Mouse (Mus musculus) ES-CJ7 (cell line): ENCODE measurements around the gene Gimap3.
A peak's percentile ranks its signal among the peaks of the same experiment; 100 is the strongest.

ENCODE experiments used
- DNase-seq: peaks from one replicate; pipeline ENCODE4 v3.0.0; 2011; ENCODE audit warnings: low read depth, low spot score

Gene Gimap3

DNA sequence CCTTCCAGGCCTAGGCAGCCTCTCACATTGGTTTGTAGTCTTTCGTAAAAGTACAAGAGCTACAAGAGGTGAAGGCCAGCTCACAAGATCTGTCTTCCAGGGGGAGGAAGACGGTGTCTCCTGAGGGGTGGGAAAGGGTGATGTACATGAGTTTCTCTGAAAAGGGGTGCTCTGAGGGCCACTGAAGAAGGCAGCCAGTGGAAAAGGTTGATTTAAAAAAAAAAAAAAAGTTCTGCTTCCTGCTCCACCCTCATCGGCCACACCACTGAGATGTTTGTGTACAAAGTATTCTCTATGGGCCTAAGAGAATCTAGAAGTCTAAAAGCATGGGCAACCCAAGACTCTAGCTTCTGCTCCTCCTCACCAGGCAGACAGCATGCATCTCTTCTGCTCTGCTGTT is at the start of gene Gimap3:
TSS of gene Gimap3 (minus strand) at position 156 of the 400 bp plus-strand sequence.
- DNase-seq: no peak

DNA sequence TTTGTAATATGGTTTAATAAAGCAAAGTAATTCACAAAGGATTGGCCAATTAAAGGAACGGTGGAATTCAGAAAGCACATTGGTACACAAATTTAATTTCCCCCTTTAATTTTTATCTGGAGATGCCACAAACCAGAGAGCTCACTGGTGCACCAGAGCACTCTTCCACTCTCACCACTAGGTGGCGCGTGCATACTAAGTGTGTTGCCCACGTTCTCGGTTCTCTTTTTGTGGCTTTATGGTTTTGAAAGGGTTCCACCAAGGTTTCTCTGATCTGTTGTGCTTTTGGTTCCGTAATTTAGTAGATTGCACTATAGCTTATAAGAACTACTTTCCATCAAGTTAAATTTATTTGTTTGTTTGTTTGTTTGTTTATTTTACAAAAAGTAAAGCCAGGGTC is 47.2 kb upstream of the Gimap3 start:
- DNase-seq: peak; percentile 77

DNA sequence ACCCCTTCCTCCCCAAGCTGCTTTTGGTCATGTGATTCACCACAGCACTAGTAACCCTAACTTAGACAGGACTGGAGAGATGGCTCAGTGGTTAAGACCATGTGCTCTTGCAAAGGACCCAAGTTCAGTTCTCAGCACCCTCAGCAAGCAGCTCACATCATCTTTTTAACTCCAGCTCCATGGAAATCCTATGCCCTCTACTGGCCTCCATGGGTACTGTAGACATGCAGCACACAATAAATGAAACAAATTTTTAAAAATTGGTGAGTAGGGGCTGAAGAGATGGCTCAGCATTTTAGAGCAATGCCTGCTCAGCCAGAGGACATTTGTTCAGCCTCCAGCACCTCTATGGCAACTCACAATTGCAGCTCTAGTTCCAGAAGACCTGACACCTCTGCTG is 44.4 kb upstream of the Gimap3 start:
- peak; percentile 25 for DNase-seq

DNA sequence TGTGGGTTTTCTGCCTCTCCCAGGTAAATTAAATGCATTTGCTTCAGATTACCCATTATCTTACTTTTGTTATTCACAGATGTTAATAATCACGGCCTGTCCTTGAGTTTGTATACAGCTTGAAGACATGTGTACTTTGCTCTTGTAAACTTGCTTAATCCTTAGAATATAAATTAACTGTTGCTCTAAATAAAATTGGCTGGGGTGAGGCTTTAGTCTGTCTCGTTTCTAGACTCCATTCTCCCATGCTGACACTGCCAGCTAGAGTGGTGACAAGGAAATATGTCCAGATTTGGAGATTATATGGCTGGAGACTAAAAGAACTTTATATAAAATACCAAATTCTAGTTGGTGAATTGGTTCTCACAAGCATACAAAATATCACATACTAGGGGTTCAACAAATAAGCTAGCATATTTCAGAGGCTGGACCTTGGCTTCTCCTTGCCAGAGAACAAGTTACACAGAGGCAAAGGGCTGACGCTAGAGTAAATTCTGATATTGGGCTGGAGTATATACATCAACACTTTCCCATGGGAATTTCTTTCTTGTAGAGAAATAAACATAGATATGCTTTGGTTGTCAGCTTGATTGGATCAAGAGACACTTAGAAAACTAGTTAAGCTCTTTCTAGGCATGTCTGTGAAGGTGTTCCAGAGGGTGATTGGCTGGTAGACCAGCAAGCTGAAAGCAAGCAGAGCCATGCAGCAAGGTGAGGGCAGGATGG is 39.0 kb upstream of the Gimap3 start:
- no peak for DNase-seq

DNA sequence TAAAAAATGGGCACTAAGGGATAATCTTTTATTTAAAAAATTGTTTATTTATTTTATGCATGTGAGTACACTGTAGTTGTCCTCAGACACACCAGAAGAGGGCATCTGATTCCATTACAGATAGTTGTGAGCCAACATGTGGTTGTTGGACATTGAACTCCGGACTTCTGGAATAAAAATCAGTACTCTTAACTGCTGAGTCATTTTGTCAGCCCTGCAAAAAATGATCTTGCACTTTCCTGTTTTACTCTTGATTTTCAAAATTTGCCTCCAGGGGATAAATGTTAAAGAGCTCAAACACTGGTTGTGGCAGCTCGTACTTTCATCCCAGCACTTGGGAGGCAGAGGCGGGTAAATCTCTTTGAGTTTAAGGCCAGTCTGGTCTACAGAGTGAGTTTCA is 36.1 kb upstream of the Gimap3 start:
- no peak for DNase-seq

DNA sequence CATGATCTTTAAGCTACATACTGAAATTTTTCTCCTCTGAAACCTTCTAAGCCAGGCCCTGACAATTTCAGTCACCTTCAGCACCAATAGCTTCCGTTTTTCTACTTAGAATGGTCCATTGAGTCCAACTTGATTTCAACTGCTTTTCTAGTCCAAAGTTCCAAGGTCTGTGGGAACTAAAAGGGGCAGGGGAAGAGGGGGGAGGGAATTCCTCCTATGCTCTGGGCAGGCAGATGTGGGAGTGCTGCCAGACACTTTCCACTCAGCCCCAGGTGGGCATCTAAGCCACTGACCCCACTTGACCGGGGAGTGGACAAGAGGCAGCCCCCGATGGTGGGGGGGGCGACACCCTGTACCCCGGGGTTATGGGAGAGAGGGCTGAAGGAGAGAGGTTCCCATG is 33.7 kb upstream of the Gimap3 start:
- DNase-seq: no peak

DNA sequence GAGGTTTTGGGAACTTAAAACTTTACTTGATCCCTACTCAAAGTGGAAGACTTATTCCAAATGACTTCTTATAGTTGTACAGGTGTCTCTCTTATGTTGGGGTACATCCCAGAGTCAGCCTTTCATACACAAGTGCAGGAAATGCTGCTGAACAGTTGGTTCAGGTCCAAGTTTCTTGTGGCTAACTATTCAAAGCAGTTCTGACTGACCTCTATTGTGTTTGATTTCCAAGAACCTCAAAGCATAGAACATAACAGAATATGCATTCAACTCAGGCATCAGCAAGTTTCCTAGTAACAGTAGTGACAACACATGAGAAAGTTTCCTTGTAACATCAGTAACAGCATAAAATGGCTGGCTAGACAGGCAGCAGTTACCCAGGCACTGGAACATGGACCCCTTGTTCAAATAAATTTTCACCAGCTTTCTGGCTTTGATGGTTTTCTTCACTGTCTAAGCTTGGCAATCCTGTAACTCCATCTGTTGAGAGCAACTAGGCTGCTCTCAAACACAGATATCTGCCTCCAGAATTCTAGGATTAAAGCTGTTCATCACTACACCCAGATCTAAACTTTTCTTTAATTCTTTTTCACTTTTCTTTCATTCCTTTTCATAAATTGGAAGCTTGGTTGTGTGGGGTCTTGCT is 32.9 kb upstream of the Gimap3 start:
- DNase-seq: no peak

DNA sequence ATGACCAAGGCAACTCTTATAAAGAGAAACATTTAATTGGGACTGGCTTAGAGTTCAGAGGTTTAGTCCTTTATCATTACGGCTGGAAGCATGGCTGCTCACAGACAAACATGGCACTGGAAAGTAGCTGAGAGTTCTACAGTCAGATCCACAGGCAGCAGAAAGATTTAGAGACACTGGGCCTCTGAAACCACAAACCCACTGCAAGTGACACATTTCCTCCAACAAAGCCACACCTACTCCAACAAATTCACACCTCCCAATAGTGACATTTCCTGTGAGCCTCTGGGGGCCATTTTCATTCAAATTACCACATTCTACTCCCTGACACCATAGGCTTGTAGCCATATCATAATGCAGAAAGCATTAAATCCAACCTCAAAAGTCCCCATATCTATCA is 31.2 kb upstream of the Gimap3 start:
- no peak for DNase-seq

DNA sequence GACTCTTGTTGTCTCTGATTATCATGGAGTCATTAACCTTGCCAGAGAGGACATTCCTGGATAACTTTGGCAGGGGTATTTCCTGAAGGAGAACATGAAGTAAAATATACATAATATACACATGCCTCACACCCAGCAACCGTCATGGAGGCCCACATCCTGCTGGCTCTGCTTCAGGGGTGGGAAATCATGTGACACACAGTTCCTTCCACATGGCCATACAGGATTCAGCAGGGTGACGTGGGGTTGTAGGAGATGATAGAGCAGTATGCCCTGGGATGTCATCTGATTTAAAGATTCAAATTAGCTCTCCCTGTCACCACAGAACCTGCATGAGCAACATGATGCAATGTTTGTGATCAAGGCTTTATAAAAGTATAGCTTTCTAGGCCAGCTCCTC is 17.2 kb upstream of the Gimap3 start:
- DNase-seq: no peak

DNA sequence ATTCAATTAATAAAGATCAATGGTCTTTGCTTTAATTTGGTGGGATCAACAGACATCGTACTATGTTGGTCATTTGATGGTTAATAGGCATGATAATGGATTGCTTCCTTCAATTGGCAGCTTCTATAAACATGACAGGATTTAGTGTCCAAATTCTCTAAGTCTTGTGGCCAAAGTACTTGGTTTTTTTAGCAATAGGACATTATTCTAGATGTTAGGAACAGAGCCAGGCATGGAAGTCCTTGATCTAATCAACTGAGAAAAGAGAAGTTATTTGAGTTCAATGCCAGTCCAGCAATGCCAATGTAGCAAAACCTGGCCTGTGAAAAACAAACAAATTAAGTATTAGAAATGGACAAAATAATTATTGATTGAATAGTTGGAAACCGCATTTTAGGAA is 14.9 kb upstream of the Gimap3 start:
- DNase-seq: no peak

DNA sequence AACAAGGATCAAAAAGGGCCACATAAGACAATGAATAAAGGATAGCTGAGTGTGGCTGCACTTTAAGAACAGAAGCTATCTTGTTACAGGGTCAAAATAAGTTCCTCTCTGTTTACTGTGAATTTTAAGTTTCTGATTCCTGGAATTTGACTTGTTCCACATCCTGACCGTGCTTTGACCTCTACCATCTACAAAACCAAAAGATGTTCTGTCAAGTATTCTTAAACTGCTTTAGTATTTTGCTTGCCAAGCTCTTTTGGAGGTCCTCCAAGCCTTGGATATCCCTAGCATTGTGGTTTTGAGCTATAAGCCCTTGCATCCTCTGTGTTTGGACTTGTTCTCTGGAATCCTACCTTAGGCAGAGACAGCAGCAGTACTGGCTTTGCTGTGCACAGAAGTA is 14.5 kb upstream of the Gimap3 start:
- DNase-seq: no peak

DNA sequence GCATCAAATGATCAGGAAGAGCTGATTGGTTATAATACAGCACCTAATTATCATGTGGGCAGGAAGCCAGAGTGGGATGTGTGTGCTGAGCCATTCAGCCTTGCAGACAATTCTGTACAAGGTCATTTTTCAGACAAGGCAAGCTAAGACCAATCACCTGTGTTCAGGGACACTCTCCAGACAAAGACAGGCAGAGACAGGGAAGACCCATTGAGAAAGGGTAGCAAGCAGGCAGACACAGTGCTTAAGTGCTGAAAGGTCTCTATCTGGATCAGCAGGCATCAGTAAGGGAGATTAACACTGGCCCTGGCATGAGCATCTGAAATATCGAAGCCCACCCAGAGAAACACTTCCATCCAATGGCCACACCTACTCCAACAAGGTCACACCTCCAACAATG is 13.8 kb upstream of the Gimap3 start:
- DNase-seq: no peak

DNA sequence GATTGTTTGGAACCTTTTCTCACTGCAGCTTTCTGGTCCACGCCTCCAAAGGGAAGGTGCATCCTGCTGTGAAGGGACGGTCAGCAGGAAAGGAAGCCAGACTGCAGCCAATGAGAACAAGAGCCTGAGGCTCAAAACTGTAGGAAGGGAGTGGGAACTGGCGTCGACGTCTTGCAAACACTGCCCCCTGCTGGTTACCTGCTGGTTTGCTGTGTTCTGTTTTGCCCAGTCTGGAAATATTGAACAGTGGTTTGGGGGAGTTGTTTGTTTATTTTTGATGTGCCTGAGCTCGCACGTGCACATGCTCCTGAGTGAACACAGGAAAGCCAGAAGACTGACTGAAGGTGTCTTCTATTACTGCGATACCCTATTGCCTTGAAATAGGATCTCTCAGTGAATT is 1.4 kb upstream of the Gimap3 start:
- DNase-seq: peak; percentile 85

DNA sequence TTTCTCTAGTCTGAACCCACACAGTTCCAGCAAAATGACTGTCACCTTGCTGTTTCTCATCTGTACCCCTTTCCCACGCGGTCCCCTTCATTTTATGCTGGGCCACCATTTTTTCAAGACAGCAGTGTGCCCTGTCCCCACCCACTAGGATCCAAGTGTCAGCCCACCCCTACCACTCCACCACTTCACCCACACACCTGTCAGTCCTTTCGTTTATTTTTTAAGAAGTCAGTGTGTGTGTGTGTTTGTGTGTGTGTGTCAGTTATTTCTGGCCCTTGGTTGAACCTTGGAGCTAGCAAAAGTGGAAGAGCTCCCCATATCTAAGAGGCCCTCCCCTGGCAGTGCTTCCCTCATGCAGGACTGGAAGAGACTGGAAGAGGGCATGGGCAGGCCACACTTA is 1.7 kb downstream of the Gimap3 start:
- no peak for DNase-seq

DNA sequence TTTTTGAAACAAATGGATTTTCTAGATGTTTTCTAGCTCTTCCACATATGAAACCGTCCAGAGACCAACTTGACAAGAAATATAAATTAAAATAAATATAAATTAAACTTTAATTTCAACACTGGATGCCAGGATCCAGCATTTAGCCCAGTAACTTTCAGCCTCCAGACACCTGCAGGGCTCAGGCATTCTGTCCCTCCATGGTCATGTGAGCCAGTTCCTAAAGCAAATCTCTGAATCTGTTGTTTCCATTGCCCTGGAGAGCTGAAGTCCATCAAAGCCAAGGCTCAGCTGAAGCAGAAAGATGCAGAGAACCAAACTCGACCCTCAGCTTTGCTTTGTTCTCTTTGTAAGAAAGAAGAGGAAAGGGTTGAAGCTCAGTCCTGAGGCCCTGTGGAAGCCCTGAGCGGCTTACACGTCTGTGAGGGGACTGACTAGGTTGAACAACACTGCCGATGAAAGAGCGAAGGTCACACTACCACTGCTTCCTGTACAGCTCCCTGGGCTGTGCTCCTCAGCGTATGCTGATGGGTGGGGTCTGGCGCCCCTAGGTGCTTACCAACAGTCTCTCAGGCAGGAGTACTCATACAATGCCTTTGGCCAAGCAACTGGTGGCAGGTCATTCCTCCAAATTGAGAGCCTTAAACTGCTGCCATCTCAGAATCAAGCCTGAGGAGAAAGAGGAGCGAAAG is 2.3 kb downstream of the Gimap3 start:
- no peak for DNase-seq

DNA sequence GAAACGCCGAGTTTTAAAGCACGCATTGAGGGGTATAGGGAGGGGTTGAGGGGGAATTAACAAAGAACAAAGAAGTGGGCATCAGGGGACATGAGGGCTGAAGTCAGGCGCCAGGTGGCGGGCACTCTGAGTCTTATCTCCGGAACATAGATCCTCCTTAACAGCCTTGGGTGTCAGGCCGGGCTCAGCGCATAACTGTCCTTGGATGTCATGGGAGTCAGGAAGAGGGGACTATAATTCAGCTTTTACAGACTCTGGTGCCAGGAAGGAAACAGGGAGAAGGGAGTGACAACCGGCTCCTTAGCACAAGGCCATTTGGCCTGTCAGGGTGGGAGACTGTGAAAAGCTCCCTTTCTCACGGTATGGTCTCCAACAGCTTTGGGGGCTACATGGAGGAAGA is 6.2 kb downstream of the Gimap3 start:
- DNase-seq: no peak

DNA sequence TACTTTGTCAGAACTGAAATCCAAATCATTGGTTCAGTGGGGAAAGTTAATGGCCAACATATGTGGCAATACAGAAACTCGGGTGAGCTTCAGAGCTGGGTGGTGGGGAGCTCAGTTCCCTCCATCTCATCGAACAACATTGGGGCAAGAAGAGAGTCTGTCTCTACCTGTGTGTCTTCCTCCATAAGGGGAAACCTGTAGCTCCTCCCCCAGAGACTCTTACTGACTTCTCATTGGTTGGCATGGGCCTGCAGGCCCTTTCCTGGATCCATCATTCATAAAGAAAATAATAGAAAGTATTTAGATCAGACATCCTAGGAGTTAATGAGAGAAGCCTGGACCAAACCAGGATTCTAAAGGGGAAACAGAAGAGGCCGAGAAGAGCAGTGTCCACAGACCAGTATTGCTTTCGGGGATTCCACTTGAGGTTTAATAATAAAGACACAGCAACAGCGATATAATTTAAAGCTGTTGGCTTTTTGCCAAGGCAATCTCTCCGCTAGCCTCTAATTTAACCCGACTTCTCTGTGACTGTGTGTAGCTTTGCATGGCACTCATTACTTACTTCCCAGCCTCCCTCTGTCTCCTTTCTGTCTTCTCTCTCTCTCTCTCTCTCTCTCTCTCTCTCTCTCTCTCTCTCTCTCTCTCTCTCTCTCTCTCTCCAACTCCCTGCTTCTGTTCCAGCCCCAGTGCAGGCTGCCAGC is 6.9 kb downstream of the Gimap3 start:
- DNase-seq: no peak

DNA sequence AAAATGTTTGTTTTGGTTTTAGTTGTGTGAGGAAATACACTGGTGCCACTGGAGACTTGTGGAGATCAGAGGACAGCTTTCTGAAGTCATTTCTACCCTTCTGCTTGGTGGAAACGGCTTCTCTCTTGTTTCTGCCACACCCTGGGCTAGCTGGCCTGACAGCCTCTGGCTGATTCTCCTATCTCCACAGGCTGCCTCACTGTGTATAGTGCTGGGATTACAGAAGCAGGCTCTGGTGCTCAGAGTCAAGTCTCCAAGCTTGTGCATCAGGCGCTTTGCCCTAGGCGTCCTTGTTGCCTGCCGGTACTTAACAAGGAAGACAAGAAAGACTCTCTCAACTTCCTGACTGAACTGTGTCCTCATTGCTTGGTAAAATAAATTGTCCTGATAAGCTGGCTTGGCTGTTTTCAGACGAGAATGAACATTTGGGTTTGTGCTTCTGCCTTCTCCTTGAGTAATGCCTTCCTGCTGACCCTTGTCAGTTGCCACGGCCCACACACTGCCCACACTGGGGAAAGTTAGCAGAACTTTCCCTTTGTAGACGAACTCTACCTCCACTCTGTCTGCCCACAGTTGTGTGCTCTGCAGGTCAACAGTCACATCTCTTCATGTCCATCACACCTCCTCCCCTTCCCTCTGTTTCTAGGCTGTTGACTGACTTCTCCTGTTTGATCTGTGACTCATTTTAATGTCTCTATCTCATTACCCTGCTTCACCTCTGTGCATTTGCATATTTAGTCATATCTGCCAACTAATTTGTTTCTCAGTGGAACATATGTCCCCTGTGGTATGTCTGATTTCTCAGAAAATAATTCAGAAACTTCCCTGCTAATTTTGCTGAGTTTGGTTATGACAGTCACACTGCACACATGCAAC is 23.3 kb downstream of the Gimap3 start:
- DNase-seq: no peak

DNA sequence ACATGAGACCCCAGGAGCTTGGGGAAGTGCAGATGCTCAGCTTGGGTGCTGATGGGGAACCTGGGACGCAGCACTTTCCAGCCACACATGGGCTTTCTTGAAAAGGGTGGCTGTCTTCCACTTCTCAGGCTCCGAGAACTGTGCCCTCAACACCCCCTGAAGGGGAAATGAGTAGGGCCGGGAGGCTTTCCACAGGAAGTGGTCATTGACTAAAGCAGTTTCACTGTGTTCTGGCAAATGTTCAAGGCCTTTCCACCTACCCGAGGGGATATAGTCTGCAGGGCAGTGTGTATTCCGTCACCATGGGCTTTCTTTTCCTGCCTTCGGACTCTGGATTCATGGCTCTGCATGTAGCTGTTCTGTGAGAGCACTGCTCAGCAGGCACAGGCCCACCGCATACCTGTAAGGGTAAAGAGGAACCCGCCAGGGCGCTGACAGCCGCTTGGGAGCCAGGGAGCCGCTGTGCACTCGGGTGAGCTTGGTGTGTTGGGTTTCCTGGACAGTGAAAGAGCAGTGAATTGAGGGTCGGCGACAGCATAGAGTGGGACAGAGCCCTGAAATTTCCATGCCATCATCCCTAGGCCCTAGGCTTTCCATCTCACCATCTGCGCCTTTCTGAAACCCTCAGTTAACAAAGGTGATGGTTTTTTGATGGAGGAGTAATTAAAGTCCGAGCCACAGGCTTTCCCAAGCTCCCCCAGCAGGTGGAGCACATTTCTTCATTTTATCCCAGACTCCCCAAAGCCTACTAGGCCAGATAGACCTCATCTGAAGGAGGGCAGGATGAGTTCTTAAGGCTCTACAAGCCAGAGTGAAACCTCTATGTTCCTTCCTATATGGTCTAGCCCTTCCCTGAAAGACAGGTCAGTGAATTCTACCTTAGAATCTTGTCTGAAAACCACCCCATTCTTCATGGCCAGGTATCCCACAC is 24.4 kb downstream of the Gimap3 start, which contains the start of gene Gimap5:
TSS of gene Gimap5 (plus strand) at position 239 of the 931 bp plus-strand sequence.
- DNase-seq: peak; percentile 61

DNA sequence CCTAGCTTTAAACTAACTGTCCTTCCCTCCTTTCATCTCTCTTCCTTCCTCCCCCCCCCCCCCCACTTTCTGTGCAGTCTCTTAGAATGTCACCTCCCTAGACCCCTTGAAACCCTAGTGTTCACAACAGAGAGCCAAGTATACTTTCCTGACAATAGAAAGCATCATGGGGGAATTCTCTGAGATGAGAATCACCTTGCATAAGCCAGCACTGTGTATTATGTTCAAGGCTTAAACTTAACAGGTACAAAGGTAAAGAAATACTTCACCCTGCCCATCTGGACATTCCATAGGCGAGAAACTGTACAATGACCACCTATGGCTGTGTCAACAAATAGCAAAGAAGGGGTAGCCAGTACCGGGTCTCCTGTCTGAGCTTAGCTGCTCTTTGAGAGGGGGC is 25.2 kb downstream of the Gimap3 start:
- DNase-seq: no peak
